ENCODE assay signal across 15 mouse cellular contexts in genomic region chr7:79133391-79133790, GRCm38 (mm10). TPM values are rescaled to one million over a fixed set of nuclear protein-coding genes. Genes with fewer than 3 reads are reported as not detected.
DNase-seq lines count a peak whose midpoint lies in the region; ATAC-seq lines count a peak whose summit lies in the region.
"Had no signal": no experiment of that assay in that cellular context is flagged by ENCODE, and none has a peak within 500 bp of the region (broad histone marks: within the 10 kb centered on the region; RNA-seq: fewer than 3 reads in every experiment).

No protein-coding gene starts in this region.

- H3K9me3 ChIP-seq in liver, embryonic 11.5 days (ENCODE audit: control insufficient read depth, low read length) = no peaks in the 10 kb centered on the region
- H3K9me3 ChIP-seq in liver, embryonic 13.5 days (replicated peaks) = no peaks in the 10 kb centered on the region
- H3K9me3 ChIP-seq: hindbrain, embryonic 15.5 days; neural tube, embryonic 13.5 days had no signal

- H3K4me1 ChIP-seq in liver, embryonic 11.5 days (replicated peaks; ENCODE audit: control insufficient read depth, insufficient read depth, low read length) = peaks cover 3% of the 10 kb centered on the region; the same call in 1 of the 2 replicates
- peaks cover 10% of the 10 kb centered on the region; the same call in 1 of the 2 replicates for H3K4me1 ChIP-seq in liver, embryonic 13.5 days (replicated peaks)

- peaks cover 6% of the 10 kb centered on the region; the same call in 1 of the 2 replicates for H3K36me3 ChIP-seq in liver, embryonic 11.5 days (ENCODE audit: control insufficient read depth, insufficient read depth, low read length)
- H3K36me3 ChIP-seq in liver, embryonic 13.5 days = peaks cover 9% of the 10 kb centered on the region; the same call in 1 of the 2 replicates
- H3K36me3 ChIP-seq: hindbrain, embryonic 15.5 days; neural tube, embryonic 13.5 days had no signal

- peaks cover 24% of the 10 kb centered on the region for H3K27me3 ChIP-seq in liver, embryonic 11.5 days (replicated peaks; ENCODE audit: control insufficient read depth, insufficient read depth, low read length)
- peaks cover 26% of the 10 kb centered on the region for H3K27me3 ChIP-seq in liver, embryonic 13.5 days
- H3K27me3 ChIP-seq: hindbrain, embryonic 15.5 days had no signal

- 32% methylated on average over 6 of the region's 6 CpGs for WGBS in liver, embryonic 11.5 days
- 47% methylated on average over 6 of the region's 6 CpGs for WGBS in liver, embryonic 13.5 days (ENCODE audit: insufficient replicate concordance)

- no peak overlapping the region for H3K9ac ChIP-seq in liver, embryonic 11.5 days (ENCODE audit: low read depth, low read length)
- no peak overlapping the region for H3K9ac ChIP-seq in liver, embryonic 13.5 days
- H3K9ac ChIP-seq: hindbrain, embryonic 15.5 days; neural tube, embryonic 13.5 days had no signal

- H3K4me2 ChIP-seq in liver, embryonic 11.5 days = no peak overlapping the region
- no peak overlapping the region for H3K4me2 ChIP-seq in liver, embryonic 13.5 days
- H3K4me2 ChIP-seq: hindbrain, embryonic 15.5 days; neural tube, embryonic 13.5 days had no signal

- no peak; the same call in 1 of the 2 replicates for ATAC-seq in liver, embryonic 11.5 days (replicated peaks; ENCODE audit: low FRiP score)
- peak; percentile 39; the same call in 1 of the 2 replicates for ATAC-seq in liver, embryonic 13.5 days (ENCODE audit: low read depth)

- H3K4me3 ChIP-seq in liver, embryonic 11.5 days (ENCODE audit: low read depth, low read length) = no peak overlapping the region
- no peak overlapping the region for H3K4me3 ChIP-seq in liver, embryonic 13.5 days (replicated peaks)
- H3K4me3 ChIP-seq: hindbrain, embryonic 15.5 days; left cerebral cortex, adult 2 months; neural tube, embryonic 13.5 days had no signal

- H3K27ac ChIP-seq in liver, embryonic 11.5 days (ENCODE audit: low read depth, low read length) = no peak overlapping the region
- no peak overlapping the region for H3K27ac ChIP-seq in liver, embryonic 13.5 days
- H3K27ac ChIP-seq: hindbrain, embryonic 15.5 days; left cerebral cortex, adult 2 months; neural tube, embryonic 13.5 days had no signal

- DNase-seq in embryo, embryonic 9.5 days (ENCODE audit: extremely low spot score) = peak; percentile 34
- no peak for DNase-seq in embryo, embryonic 11 days
- DNase-seq in liver (peak; percentile 11), ZHBTc4 (ENCODE audit: low read depth, low spot score) (peak; percentile 60)
- DNase-seq in liver, embryonic 11.5 days (ENCODE audit: low spot score) = no peak
- no peak for DNase-seq in liver, embryonic 13.5 days
- no peak for DNase-seq in right cerebral cortex, postnatal 4 days
- DNase-seq in ovary, postnatal 36 days (ENCODE audit: low spot score) = no peak
- DNase-seq: B cell, adult 2 months; cerebellum, adult 9-10 months; kidney, postnatal 25 days; thymus, postnatal 36 days had no signal

RNA-seq across cellular contexts. Expression of gene Hapln3, which starts 2.6 kb away (rescaled TPM):
- polyA plus RNA-seq in liver, embryonic 11.5 days (2014; fragmentation: Nextera tagmentation; extraction: Ambion mirVana) = 0.73 and 0.95 TPM in 2 replicates
- 0.37 and 0.65 TPM in 2 replicates for polyA plus RNA-seq in liver, embryonic 13.5 days (2015; fragmentation: Nextera tagmentation; extraction: Ambion mirVana)

RNA-seq across cellular contexts. Expression of gene Mfge8, which starts 15.5 kb away (rescaled TPM):
- 84.9 and 92.0 TPM in 2 replicates for polyA plus RNA-seq in liver, embryonic 11.5 days (2014; fragmentation: Nextera tagmentation; extraction: Ambion mirVana)
- polyA plus RNA-seq in liver, embryonic 13.5 days (2015; fragmentation: Nextera tagmentation; extraction: Ambion mirVana) = 58.9 and 63.7 TPM in 2 replicates

Comparison
In these comparisons a context has a peak if more than half of its experiments do, and no peak if none do; other contexts are left out.
1. DNase-seq: peak in embryo, embryonic 9.5 days (single experiment), liver (single experiment) and ZHBTc4 (single experiment); none in embryo, embryonic 11 days (single experiment), liver, embryonic 11.5 days (single experiment), liver, embryonic 13.5 days (single experiment), right cerebral cortex, postnatal 4 days (single experiment) and ovary, postnatal 36 days (single experiment).